Mouse (Mus musculus) lung, adult 18-20 months (tissue): ENCODE data around the gene Srpk2.
"Not testable (repeated sequence)": the region's sequence is repeated elsewhere in the genome, so short reads cannot be mapped to it uniquely, and the experiment has no call there.

ENCODE experiments used
- DNase-seq, 2 experiments: peaks; one replicate each; pipeline ENCODE4 v3.0.0; 2022; ENCODE audit warnings: mixed read lengths in 2 of 2

Gene Srpk2

DNA sequence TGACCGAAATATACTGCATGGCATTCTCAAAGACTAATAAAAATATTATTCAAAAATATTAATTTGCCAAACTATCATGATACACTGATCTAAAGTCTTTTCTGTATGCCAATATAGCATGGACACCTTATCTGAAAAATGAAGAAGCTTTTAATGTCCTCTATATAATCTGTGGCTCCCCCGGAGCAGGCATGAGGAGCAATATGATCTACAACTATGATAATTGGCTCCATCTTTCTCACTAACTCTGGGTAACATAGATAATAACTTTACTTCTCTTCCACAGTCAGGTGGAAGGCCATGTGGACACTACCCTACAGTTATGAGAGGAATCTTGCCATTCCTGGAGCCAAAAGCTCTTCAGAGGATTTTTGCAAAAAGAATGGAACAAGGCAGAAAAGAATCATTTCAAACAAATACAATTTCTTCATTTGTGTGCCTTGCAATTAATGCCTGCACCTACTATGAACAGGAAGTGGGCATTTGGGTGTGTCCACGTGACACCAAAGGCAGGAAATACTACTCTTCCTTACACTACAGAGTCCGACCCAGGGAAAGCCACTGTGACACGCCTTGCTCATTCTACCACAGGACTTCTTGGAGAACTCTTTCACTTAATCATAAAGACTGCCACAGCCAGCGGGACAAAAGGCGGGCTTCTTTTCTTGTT is 80.2 kb downstream of the Srpk2 start:
- DNase-seq: no peak

GRCm38 (mm10) chr5:23599750-23600537 is 84.5 kb downstream of the Srpk2 start:
- DNase-seq: no peak

- DNase-seq: no peak
Measured at GRCm38 (mm10) chr5:23599171-23599570, 85.2 kb downstream of the Srpk2 start.

- DNase-seq: peak; percentile 33 to 50
Measured at GRCm38 (mm10) chr5:23598491-23598890, 85.9 kb downstream of the Srpk2 start.

DNA sequence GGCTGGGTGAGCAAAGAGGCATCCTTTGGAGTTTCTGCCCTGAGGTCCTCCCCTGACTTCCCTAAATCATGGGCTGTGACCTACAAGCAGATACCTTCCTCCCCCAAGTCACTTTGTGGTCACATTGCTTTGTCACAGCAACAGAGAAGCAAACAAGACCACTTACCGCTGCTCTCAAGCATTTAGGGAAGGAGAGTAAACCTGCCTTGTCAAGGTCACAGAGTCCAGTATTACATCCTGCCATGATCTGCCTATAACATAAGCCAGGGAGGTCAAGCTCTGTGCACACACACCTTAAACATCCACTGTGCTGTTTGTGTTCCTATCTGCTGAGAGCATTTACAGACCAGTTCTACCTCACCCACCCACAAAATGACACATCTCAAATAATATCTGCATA is 86.4 kb downstream of the Srpk2 start:
- DNase-seq: peak in 1 of 2 experiments; percentile 11

- no peak for DNase-seq
Measured at GRCm38 (mm10) chr5:23597260-23597864, 87.1 kb downstream of the Srpk2 start.

DNA sequence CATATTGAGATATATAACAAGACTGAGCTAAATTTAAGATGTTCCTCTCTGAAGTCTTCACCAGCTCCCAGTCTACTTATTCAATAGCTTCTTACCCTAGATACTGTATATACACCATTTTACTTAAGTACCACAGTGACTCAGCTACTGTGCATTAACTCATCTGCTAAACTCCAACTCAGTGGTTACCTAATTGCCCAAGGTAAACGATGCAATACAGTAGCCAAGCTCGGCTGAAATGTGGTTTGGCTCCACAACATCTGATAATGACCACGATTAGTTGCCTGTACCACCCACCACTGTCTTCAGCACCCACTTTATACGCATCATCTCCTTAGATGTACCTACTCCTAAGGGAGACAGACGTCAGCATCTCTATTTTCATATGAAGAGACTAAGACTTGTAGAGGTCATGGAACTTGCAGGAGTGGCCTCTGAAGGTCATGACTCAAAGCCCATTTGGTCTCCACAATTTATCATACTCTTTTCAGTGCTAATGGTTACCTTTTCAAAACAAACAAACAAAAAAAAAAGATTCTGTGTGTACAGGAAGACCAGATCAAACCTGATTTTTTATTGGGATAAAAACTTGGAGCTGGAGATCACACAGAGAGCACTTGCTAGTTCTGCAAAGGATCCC is 88.0 kb downstream of the Srpk2 start:
- DNase-seq: no peak

DNA sequence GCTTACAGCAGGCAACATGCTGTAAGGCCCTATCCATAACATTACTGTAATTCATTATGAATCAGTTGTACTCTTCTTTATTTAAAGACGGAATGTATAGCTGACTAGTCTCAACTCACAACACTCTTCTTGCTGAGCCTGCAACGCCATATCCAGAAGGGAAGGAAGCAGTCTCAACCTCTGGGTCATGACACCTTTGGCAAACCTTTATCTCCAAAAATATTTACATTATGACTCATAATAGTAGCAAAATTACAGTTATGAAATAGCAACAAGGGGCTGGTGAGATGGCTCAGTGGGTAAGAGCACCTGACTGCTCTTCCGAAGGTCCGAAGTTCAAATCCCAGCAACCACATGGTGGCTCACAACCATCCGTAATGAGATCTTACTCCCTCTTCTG is 94.1 kb downstream of the Srpk2 start:
- DNase-seq: not testable (repeated sequence)

DNA sequence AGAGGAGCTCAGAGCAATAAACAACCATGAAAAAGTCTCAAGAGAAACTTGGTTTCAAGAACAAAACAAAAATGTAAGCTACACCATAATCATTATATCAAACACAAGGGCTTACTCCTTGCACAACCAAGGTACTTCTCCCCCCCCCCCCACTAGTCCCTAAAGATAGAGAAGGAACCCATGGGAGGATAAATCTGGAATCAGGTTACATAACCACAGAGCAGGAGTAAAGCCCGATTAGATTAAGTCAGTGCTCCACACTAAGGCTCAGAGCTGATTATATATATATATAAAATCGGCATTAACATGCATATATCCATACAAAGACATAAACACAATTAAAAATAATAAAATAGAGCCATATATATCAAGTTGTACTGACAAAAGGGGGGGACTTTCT is 96.8 kb downstream of the Srpk2 start:
- no peak for DNase-seq

DNA sequence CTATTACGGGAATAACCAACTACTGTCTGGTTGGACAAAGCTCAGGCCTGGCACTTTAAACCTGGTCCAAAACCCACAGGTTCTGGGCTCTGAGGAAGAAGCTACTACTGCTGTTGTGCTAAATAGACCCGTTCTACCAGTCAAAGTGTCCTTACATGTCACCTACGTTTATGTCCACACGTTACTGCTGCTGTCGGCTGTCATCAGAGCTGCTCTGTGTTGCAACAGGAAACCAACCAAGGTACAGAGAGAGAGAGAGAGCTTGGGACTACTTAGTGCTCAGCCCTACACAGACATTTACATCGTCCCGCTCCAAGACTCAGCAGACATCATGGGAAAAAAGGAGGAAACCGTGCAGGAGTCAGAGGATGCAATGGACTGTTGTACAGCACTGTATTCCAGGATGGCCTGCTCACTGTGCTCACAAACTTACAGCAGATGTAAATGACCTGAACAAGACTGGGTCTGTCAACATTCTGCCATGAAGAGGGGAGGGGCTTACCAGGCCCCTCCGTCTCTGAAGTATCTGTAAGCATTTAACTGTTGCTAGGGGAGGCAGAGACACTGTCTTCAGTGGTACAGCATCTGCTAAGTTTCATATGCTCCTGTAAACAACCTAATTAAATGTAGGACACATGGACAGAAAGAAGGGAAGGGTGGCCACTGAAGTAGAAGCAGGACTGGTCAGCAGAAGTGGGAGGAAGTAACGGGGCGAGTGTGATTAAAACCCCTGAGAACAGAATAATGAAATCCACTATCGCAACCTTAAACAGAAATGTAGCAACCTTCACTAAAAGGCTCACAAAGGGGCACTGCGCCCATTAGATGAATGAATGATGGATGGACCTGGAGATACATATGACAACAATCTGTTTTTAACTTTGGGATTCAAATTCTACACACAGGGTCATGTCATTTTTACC is 97.6 kb downstream of the Srpk2 start:
- DNase-seq: no peak

- peak; percentile 68 to 80 for DNase-seq
Measured at GRCm38 (mm10) chr5:23581484-23582060, 102.8 kb downstream of the Srpk2 start.

GRCm38 (mm10) chr5:23579120-23579880 is 105.1 kb downstream of the Srpk2 start:
- DNase-seq: no peak

DNA sequence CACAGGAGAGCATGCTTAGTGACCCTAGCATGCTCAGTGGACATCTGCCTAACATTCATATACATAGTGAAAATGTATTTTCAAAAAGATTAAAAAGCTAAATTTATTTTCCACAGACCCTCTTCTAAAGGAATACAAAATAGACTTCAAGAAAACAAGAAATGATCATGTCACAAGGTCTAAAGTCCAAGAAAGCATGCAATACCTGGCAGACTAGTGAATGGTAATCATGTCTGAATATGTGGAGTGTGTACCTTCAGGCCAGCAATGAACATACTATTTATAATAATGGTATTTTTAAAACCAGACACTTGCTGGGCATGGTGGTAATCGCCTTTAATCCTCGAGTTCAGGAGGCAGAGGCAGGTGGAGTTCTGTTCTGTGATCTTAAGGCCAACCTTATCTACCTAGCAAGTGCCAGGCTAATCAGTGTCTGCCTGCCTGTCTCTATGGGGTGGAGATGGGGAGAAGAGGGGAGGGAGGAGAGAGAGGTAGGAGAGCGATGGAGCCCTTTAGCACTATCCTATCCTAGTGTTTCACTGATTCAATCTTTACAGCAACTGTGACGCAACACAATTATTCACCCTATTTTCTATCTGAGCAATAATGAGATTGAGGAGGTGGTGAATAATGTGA is 106.0 kb downstream of the Srpk2 start:
- no peak for DNase-seq

GRCm38 (mm10) chr5:23577847-23578246 is 106.6 kb downstream of the Srpk2 start:
- no peak for DNase-seq

DNA sequence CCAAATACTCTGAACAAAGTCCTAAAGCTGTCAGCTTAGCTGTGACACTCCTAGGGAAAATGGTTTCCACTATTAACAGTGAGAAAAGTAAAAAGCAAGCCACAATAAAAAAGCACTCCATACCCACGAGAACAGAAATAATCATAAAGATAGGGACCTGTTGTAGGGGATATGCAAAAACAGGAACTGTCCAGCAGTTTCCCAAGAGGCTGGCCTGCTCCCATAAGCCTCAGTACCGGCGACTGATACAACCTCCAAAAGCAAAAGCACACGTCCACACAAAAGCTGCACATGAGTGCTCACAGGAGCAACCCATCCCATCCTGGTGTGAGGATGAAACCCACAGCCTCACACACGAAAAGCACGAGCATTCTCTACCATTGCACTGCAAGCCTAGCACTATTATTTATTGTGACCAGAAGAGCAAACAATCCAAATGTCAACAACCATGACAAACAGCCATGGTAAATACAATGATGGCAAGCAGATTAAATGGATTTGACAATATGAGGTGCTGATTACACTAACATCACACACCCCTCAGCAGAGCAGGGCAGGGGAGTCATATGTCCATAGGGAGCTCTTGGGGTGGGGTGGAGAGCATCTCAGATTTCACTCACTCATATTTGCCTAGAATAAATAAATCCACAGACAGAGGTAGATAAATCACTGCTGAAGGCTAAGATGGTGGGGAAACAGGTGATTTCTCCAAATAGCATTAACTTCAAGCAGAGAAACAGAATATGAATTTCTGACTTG is 107.9 kb downstream of the Srpk2 start:
- DNase-seq: no peak

DNA sequence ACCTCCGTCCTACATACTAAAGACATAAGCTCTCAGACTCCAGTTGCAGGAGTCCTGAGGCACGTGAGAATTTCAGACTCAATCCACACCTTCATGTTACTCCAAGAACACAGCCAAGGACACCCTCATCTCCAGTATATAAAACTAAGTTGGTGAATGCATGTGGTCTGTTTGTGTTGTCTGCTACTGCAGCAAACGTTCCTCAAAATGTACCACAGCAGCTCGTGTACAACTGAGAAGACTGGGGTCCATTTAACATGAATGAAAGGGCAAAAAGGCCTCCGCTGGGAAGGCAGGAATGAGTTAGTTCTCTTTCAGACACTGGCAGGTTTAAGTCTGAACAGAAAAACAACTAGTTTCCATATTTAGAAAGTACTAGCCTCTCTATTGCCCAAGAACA is 110.5 kb downstream of the Srpk2 start:
- DNase-seq: no peak

DNA sequence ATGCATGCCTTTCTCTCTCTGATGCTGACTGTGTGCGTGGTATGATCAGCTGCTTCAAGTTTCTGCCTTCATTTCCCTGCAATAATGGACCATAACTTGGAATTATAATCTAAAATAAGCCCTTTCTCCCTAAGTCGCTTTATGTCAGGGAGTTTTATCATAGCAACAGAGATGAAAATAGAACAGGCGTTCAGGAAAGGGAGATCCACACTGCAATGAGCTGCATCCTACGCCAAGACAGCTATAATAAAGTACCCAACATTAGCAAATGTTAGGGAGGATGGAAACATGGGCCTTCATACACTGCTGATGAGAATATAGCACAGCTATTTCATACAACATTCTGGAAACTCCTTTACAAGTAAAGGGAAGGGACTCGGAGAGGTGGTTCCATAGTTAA is 116.2 kb downstream of the Srpk2 start:
- no peak for DNase-seq

DNA sequence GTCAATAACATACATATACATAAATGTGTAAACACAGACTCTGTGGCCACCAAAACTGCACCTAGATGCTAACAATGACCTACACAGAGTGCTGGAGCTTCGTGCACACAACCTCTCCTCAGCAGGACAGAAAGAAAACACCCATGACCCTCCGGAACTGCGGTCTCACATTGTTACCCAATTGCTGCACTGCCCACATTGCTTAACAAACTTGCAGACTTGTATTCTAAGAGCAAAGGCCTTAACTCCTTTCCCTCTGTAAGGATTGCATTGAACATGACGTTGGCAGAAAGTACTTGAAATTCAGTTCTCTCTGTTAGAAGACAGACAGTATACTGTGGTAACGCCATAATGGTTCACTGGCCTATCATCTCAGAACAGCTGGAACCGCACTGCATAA is 118.0 kb downstream of the Srpk2 start:
- peak; percentile 30 to 35 for DNase-seq

GRCm38 (mm10) chr5:23562278-23563060 is 121.9 kb downstream of the Srpk2 start:
- DNase-seq: peak; percentile 11 to 44
